Mouse (Mus musculus): ENCODE measurements around the gene Ehd4. TPM values are rescaled to one million over a fixed set of nuclear protein-coding genes. Genes with fewer than 3 reads are reported as not detected.

Gene Ehd4
- polyA plus RNA-seq, 1 experiment from 2014 or later: 11.9 TPM

- WGBS: 82% methylated on average over 3 of the region's 3 CpGs
- Histone ChIP-seq H3K36me3 (ENCODE audit: control insufficient read depth, insufficient read depth, low read length) (no peaks in the 10 kb centered on the region), H3K27ac (replicated peaks; ENCODE audit: low read depth, low read length) (no peak overlapping the region), H3K4me2 (ENCODE audit: low read length) (no peak overlapping the region), H3K4me3 (replicated peaks; ENCODE audit: low read depth, low read length) (no peak overlapping the region), H3K9ac (replicated peaks; ENCODE audit: low read length) (no peak overlapping the region), H3K4me1 (ENCODE audit: control insufficient read depth, insufficient read depth, low read length) (peaks cover 6% of the 10 kb centered on the region; the same call in 1 of the 2 replicates), H3K27me3 (ENCODE audit: control insufficient read depth, insufficient read depth, low read length) (peaks cover 5% of the 10 kb centered on the region; the same call in 1 of the 2 replicates), H3K9me3 (ENCODE audit: control insufficient read depth, low read length) (no peaks in the 10 kb centered on the region)
- no peak for DNase-seq
- ATAC-seq (ENCODE audit: low FRiP score, low TSS enrichment): no peak
Observed at GRCm38 (mm10) chr2:120150571-120150970, 3.8 kb downstream of the Ehd4 start.

DNA sequence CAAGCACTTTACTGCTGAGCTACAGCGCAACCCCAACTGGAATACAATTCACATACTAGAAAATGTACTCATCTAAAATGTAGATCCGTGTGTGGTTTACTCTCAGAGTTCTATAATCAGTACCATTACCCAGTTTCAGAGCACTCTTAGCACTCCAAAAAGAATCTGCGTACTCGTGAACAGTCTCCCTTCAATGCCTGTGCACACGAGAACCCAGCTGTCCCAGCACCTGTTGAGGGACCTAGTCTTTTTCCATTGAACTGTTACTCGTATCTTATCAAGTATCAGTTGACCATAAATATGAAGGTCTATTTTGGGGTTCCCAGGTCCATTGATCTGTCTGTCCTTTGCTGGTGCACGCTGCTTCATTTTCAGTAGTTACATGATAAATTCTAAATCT is 4.8 kb downstream of the Ehd4 start:
- Histone ChIP-seq H3K36me3 (ENCODE audit: control insufficient read depth, insufficient read depth, low read length) (no peaks in the 10 kb centered on the region), H3K4me1 (ENCODE audit: control insufficient read depth, insufficient read depth, low read length) (peaks cover 6% of the 10 kb centered on the region; the same call in 1 of the 2 replicates), H3K9me3 (ENCODE audit: control insufficient read depth, low read length) (no peaks in the 10 kb centered on the region), H3K4me3 (replicated peaks; ENCODE audit: low read depth, low read length) (no peak overlapping the region), H3K9ac (replicated peaks; ENCODE audit: low read length) (no peak overlapping the region), H3K27ac (replicated peaks; ENCODE audit: low read depth, low read length) (no peak overlapping the region), H3K27me3 (ENCODE audit: control insufficient read depth, insufficient read depth, low read length) (peaks cover 5% of the 10 kb centered on the region; the same call in 1 of the 2 replicates), H3K4me2 (ENCODE audit: low read length) (no peak overlapping the region)
- 92% methylated on average over 7 of the region's 7 CpGs for WGBS
- ATAC-seq (ENCODE audit: low FRiP score, low TSS enrichment) (no peak), DNase-seq (no peak)

GRCm38 (mm10) chr2:120147999-120148398 is 6.4 kb downstream of the Ehd4 start:
- ATAC-seq (ENCODE audit: low FRiP score, low TSS enrichment): no peak
- DNase-seq: no peak
- no peak overlapping the region for H3K9ac ChIP-seq (replicated peaks; ENCODE audit: low read length)
- H3K27me3 ChIP-seq (ENCODE audit: control insufficient read depth, insufficient read depth, low read length): no peaks in the 10 kb centered on the region
- 89% methylated on average over 3 of the region's 3 CpGs for WGBS
- H3K4me3 ChIP-seq (replicated peaks; ENCODE audit: low read depth, low read length): no peak overlapping the region
- H3K4me1 ChIP-seq (ENCODE audit: control insufficient read depth, insufficient read depth, low read length): no peaks in the 10 kb centered on the region
- no peaks in the 10 kb centered on the region for H3K9me3 ChIP-seq (ENCODE audit: control insufficient read depth, low read length)
- H3K27ac ChIP-seq (replicated peaks; ENCODE audit: low read depth, low read length): no peak overlapping the region
- H3K36me3 ChIP-seq (ENCODE audit: control insufficient read depth, insufficient read depth, low read length): no peaks in the 10 kb centered on the region
- no peak overlapping the region for H3K4me2 ChIP-seq (ENCODE audit: low read length)

DNA sequence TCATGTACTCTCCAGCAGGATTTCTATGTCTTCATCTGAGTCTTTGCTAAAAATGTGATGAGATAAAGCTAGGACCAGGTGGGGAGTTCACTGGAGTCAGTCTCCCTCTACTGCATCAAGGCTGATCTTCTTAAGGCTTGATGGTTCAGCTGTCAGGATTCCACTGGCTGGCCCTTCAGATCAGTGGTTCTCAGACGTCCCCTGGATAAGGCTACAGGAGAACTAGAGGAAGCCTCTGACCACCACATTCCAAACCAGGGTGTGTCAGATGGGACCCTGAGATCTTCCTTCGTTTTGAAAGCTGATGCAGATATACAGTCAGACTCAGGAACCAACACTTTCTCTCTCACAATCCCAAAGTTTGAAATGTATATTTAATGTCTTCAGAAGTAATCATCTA is 7.0 kb downstream of the Ehd4 start:
- DNase-seq (no peak), ATAC-seq (ENCODE audit: low FRiP score, low TSS enrichment) (no peak)
- H3K4me2 ChIP-seq (ENCODE audit: low read length): no peak overlapping the region
- H3K9ac ChIP-seq (replicated peaks; ENCODE audit: low read length): no peak overlapping the region
- H3K36me3 ChIP-seq (ENCODE audit: control insufficient read depth, insufficient read depth, low read length): no peaks in the 10 kb centered on the region
- WGBS: 64% methylated on average over 2 of the region's 2 CpGs
- H3K4me3 ChIP-seq (replicated peaks; ENCODE audit: low read depth, low read length): no peak overlapping the region
- H3K4me1 ChIP-seq (ENCODE audit: control insufficient read depth, insufficient read depth, low read length): no peaks in the 10 kb centered on the region
- no peaks in the 10 kb centered on the region for H3K27me3 ChIP-seq (ENCODE audit: control insufficient read depth, insufficient read depth, low read length)
- no peaks in the 10 kb centered on the region for H3K9me3 ChIP-seq (ENCODE audit: control insufficient read depth, low read length)
- H3K27ac ChIP-seq (replicated peaks; ENCODE audit: low read depth, low read length): no peak overlapping the region

GRCm38 (mm10) chr2:120146543-120146942 is 7.9 kb downstream of the Ehd4 start:
- no peak overlapping the region for H3K9ac ChIP-seq (replicated peaks; ENCODE audit: low read length)
- no peak overlapping the region for H3K4me2 ChIP-seq (ENCODE audit: low read length)
- no peaks in the 10 kb centered on the region for H3K36me3 ChIP-seq (ENCODE audit: control insufficient read depth, insufficient read depth, low read length)
- 87% methylated on average over 2 of the region's 2 CpGs for WGBS
- no peaks in the 10 kb centered on the region for H3K9me3 ChIP-seq (ENCODE audit: control insufficient read depth, low read length)
- H3K27ac ChIP-seq (replicated peaks; ENCODE audit: low read depth, low read length): no peak overlapping the region
- H3K4me1 ChIP-seq (ENCODE audit: control insufficient read depth, insufficient read depth, low read length): no peaks in the 10 kb centered on the region
- no peak overlapping the region for H3K4me3 ChIP-seq (replicated peaks; ENCODE audit: low read depth, low read length)
- no peak for ATAC-seq (ENCODE audit: low FRiP score, low TSS enrichment)
- H3K27me3 ChIP-seq (ENCODE audit: control insufficient read depth, insufficient read depth, low read length): no peaks in the 10 kb centered on the region
- no peak for DNase-seq

DNA sequence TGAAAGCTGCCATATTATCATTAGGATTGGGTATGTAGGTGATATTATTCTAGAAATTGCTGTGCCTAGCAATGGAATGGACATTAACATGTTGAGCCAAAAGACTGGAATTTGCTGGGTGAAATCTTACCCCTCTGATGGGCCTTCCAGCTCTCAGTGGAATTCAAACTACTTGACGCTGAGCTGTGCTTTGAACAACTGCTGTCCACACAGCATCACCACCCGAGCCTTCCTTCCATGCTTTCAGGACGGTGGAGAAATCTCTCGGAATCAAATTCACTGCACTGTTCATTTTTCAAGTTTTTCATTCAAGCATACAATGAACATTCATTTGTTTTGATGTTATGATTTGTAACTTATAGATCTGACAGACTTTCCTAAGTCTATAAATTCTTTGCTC is 10.0 kb downstream of the Ehd4 start:
- H3K4me1 ChIP-seq (ENCODE audit: control insufficient read depth, insufficient read depth, low read length): no peaks in the 10 kb centered on the region
- no peak overlapping the region for H3K4me3 ChIP-seq (replicated peaks; ENCODE audit: low read depth, low read length)
- WGBS: 93% methylated on average over 4 of the region's 4 CpGs
- ATAC-seq (ENCODE audit: low FRiP score, low TSS enrichment): no peak
- no peak for DNase-seq
- no peak overlapping the region for H3K27ac ChIP-seq (replicated peaks; ENCODE audit: low read depth, low read length)
- no peaks in the 10 kb centered on the region for H3K36me3 ChIP-seq (ENCODE audit: control insufficient read depth, insufficient read depth, low read length)
- no peaks in the 10 kb centered on the region for H3K9me3 ChIP-seq (ENCODE audit: control insufficient read depth, low read length)
- no peak overlapping the region for H3K4me2 ChIP-seq (ENCODE audit: low read length)
- no peak overlapping the region for H3K9ac ChIP-seq (replicated peaks; ENCODE audit: low read length)
- no peaks in the 10 kb centered on the region for H3K27me3 ChIP-seq (ENCODE audit: control insufficient read depth, insufficient read depth, low read length)

DNA sequence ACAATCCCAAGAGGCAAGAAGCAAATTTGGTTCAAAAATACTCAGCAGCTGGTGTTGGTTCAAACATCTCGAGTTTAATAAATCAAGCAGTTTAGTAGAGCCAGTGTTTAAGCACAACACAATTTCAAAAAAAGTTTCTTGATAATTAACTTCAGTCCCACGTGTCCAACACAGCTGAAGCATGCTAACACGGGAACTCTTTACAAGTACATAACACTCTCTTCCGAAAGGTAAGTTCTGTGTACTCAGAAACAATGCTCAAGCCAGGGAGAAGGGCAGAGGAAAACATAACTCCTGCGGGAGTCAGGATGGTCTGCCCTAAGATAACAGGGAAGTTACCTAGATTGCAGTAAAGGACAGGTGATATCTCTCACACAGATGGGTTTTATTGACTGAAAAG is 12.1 kb downstream of the Ehd4 start:
- ATAC-seq (ENCODE audit: low FRiP score, low TSS enrichment) (no peak), DNase-seq (no peak)
- Histone ChIP-seq H3K4me3 (replicated peaks; ENCODE audit: low read depth, low read length) (no peak overlapping the region), H3K9ac (replicated peaks; ENCODE audit: low read length) (no peak overlapping the region), H3K27ac (replicated peaks; ENCODE audit: low read depth, low read length) (no peak overlapping the region), H3K4me2 (ENCODE audit: low read length) (no peak overlapping the region), H3K27me3 (ENCODE audit: control insufficient read depth, insufficient read depth, low read length) (no peaks in the 10 kb centered on the region), H3K9me3 (ENCODE audit: control insufficient read depth, low read length) (no peaks in the 10 kb centered on the region), H3K4me1 (ENCODE audit: control insufficient read depth, insufficient read depth, low read length) (no peaks in the 10 kb centered on the region), H3K36me3 (ENCODE audit: control insufficient read depth, insufficient read depth, low read length) (no peaks in the 10 kb centered on the region)
- WGBS: 90% methylated on average over 5 of the region's 5 CpGs

DNA sequence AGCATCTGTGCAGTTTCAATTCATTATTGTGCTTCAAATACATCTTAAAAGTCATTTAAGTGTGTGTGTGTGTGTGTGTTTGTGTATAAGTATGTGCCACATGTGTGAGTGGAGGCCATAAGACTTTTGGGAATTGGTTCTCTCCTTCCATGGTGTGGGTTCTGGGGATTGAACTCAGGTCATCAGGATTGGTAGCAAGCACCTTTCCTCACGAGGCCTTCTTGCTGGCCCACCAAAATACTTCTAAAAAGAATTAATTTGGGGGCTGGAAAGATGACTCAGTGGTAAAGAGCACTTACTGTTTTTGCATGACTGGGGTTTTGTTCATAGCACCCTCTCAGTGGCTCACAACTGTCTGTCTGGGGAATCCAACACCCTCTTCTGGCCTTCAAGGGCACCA is 12.7 kb downstream of the Ehd4 start:
- no peaks in the 10 kb centered on the region for H3K27me3 ChIP-seq (ENCODE audit: control insufficient read depth, insufficient read depth, low read length)
- H3K9ac ChIP-seq (replicated peaks; ENCODE audit: low read length): no peak overlapping the region
- DNase-seq: no peak
- H3K4me2 ChIP-seq (ENCODE audit: low read length): no peak overlapping the region
- no peak overlapping the region for H3K27ac ChIP-seq (replicated peaks; ENCODE audit: low read depth, low read length)
- H3K4me3 ChIP-seq (replicated peaks; ENCODE audit: low read depth, low read length): no peak overlapping the region
- 83% methylated on average over 1 of the region's 1 CpGs for WGBS
- ATAC-seq (ENCODE audit: low FRiP score, low TSS enrichment): no peak
- no peaks in the 10 kb centered on the region for H3K9me3 ChIP-seq (ENCODE audit: control insufficient read depth, low read length)
- no peaks in the 10 kb centered on the region for H3K4me1 ChIP-seq (ENCODE audit: control insufficient read depth, insufficient read depth, low read length)
- no peaks in the 10 kb centered on the region for H3K36me3 ChIP-seq (ENCODE audit: control insufficient read depth, insufficient read depth, low read length)

- 97% methylated on average over 5 of the region's 5 CpGs for WGBS
- no peak overlapping the region for H3K27ac ChIP-seq (replicated peaks; ENCODE audit: low read depth, low read length)
- no peaks in the 10 kb centered on the region for H3K27me3 ChIP-seq (ENCODE audit: control insufficient read depth, insufficient read depth, low read length)
- no peaks in the 10 kb centered on the region for H3K4me1 ChIP-seq (ENCODE audit: control insufficient read depth, insufficient read depth, low read length)
- H3K9me3 ChIP-seq (ENCODE audit: control insufficient read depth, low read length): no peaks in the 10 kb centered on the region
- H3K4me2 ChIP-seq (ENCODE audit: low read length): no peak overlapping the region
- H3K4me3 ChIP-seq (replicated peaks; ENCODE audit: low read depth, low read length): no peak overlapping the region
- ATAC-seq (ENCODE audit: low FRiP score, low TSS enrichment): no peak
- no peak overlapping the region for H3K9ac ChIP-seq (replicated peaks; ENCODE audit: low read length)
- no peaks in the 10 kb centered on the region for H3K36me3 ChIP-seq (ENCODE audit: control insufficient read depth, insufficient read depth, low read length)
- DNase-seq: no peak
Observed at GRCm38 (mm10) chr2:120140326-120140725, 14.1 kb downstream of the Ehd4 start.

Measured in midbrain, embryonic 14.5 days (tissue).